Mouse (Mus musculus) liver, embryonic 15.5 days (tissue): ENCODE data around the gene Gpbar1. TPM values are rescaled to one million over a fixed set of nuclear protein-coding genes. Genes with fewer than 3 reads are reported as not detected.
A peak's percentile ranks its signal among the peaks of the same experiment; 100 is the strongest.

Source experiments
- ATAC-seq: fragments of 200-750 bp; cut with Nextera tagmentation; 2 replicates; pipeline ENCODE4 v1.8.0; 2017; ENCODE audit warnings: moderate number of reproducible peaks, mild to moderate bottlenecking, moderate library complexity; ENCODE audit not compliant: insufficient read depth
- H3K27ac ChIP-seq: fragments of 300-500 bp; sonication (generic); replicated peaks from 2 replicates; pipeline ENCODE4 v1.5.1; 2015; ENCODE audit warnings: mild to moderate bottlenecking, inconsistent platforms
- H3K27me3 ChIP-seq: fragments of 300-500 bp; sonication (generic); 2 replicates; pipeline ENCODE4 v1.6.1; 2015; ENCODE audit warnings: mild to moderate bottlenecking, inconsistent platforms
- H3K36me3 ChIP-seq: fragments of 300-500 bp; sonication (generic); replicated peaks from 2 replicates; pipeline ENCODE4 v1.6.1; 2015; ENCODE audit warnings: moderate library complexity, mild to moderate bottlenecking, inconsistent platforms
- H3K4me1 ChIP-seq: fragments of 300-500 bp; sonication (generic); replicated peaks from 2 replicates; pipeline ENCODE4 v1.6.1; 2015; ENCODE audit warnings: inconsistent platforms
- H3K4me2 ChIP-seq: fragments of 300-500 bp; sonication (generic); 2 replicates; pipeline ENCODE4 v1.6.1; 2015; ENCODE audit warnings: moderate library complexity, mild to moderate bottlenecking, inconsistent platforms
- H3K4me3 ChIP-seq: fragments of 300-500 bp; sonication (generic); replicated peaks from 2 replicates; pipeline ENCODE4 v1.5.1; 2015; ENCODE audit warnings: mild to moderate bottlenecking, inconsistent platforms
- H3K9ac ChIP-seq: fragments of 300-500 bp; sonication (generic); 2 replicates; pipeline ENCODE4 v1.6.1; 2015; ENCODE audit warnings: moderate library complexity, mild to moderate bottlenecking, inconsistent platforms
- H3K9me3 ChIP-seq: fragments of 300-500 bp; sonication (generic); replicated peaks from 2 replicates; pipeline ENCODE4 v1.6.1; 2016; ENCODE audit warnings: inconsistent platforms
- WGBS: fragments of 180-500 bp; shearing (Covaris S2); methylation state at CpG from one replicate; pipeline ENCODE4 v1.1.7; 2015; ENCODE audit warnings: mixed read lengths; ENCODE audit not compliant: insufficient replicate concordance; 5-methylcytosine and 5-hydroxymethylcytosine counted together
- polyA plus RNA-seq: library from polyadenylated mRNA; unstranded; fragments of >200 nt; fragmentation: Nextera tagmentation; extraction: Ambion mirVana; gene quantifications from 2 replicates; pipeline ENCODE4 v1.2.1, GENCODE M21; 2015

Gpbar1 gene
- polyA plus RNA-seq, 1 experiment from 2014 or later: 0.29 TPM

DNA sequence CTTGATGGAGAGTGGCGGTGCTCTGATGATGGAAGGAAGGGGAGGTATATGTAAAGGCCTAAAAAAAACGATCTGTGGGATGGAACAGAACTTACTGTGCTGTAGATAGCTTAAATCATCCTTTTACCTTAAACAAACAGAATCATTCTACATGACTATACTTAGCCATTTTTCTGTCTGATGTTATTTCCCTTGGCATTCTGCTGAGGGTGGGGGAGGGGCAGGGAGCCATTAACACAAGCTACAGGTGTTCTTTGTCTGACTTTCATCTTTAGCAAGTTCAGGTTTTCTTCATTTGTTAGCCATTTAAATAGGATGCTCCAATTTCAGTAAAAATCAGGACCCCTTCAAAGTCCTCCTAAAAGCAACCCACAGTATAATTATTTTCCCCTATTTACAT is 32.8 kb upstream of the Gpbar1 start:
- Histone ChIP-seq H3K4me3 (no peak overlapping the region), H3K9ac (no peak overlapping the region), H3K4me2 (no peak overlapping the region), H3K9me3 (no peaks in the 10 kb centered on the region), H3K4me1 (peaks cover 63% of the 10 kb centered on the region), H3K27ac (no peak overlapping the region), H3K27me3 (no peaks in the 10 kb centered on the region), H3K36me3 (peaks cover 38% of the 10 kb centered on the region)
- no peak for ATAC-seq
- 58% methylated on average over 2 of the region's 2 CpGs for WGBS

GRCm38 (mm10) chr1:74248799-74249198 is 29.6 kb upstream of the Gpbar1 start:
- H3K36me3 ChIP-seq: peaks cover 65% of the 10 kb centered on the region

DNA sequence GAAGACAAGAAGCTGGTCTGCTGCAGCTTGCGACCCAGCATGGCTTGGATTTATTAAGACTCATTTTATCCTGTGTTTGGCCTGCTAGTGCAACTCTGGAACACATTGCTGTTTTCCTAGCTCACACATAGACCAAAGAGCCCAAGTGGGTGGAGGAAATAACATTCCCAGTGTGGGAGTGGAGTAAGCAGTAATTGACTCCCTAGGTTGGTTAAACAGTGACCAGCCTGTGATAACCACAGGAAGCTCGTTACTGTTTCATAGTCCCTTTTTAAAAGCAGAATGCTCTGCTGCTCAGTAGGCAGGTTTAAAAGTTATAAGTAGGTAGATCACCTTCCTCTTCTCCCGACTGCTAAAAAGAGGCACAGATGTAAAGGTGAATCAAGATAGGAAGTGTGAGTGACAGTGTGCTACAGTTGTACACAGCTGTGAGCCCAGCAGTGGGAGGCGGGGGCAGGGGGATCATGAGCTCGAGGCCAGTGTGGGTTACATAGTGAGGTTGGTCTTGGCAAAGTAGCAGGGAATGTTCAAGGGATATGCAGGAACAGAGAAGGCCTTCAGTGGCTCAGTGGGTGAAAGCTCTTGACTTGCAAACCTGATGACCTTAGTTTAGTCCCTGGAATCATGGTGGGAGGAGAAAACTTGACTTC is 28.9 kb upstream of the Gpbar1 start:
- Histone ChIP-seq H3K36me3 (peaks cover 72% of the 10 kb centered on the region), H3K27ac (peak overlapping the region; percentile 82), H3K9ac (no peak overlapping the region), H3K4me1 (peaks cover 38% of the 10 kb centered on the region), H3K27me3 (no peaks in the 10 kb centered on the region), H3K9me3 (no peaks in the 10 kb centered on the region), H3K4me2 (peak overlapping the region; percentile 27; the same call in 1 of the 2 replicates), H3K4me3 (no peak overlapping the region)
- ATAC-seq: peak; percentile 70
- 41% methylated on average over 5 of the region's 5 CpGs for WGBS

More at GRCm38 (mm10) chr1:74248799-74249198, 29.6 kb upstream of the Gpbar1 start:
- Histone ChIP-seq H3K27ac (peak overlapping the region; percentile 82), H3K27me3 (no peaks in the 10 kb centered on the region), H3K9me3 (no peaks in the 10 kb centered on the region), H3K4me2 (no peak overlapping the region), H3K4me1 (peaks cover 44% of the 10 kb centered on the region), H3K4me3 (no peak overlapping the region), H3K9ac (no peak overlapping the region)
- ATAC-seq: peak; percentile 68
- 20% methylated on average over 1 of the region's 1 CpGs for WGBS

- 72% methylated on average over 4 of the region's 4 CpGs for WGBS
- H3K4me3 ChIP-seq: no peak overlapping the region
- no peak overlapping the region for H3K9ac ChIP-seq
- 0 out of 2 replicates have a peak overlapping the region, but pooled peaks have one; percentile 13 for H3K4me2 ChIP-seq
- H3K36me3 ChIP-seq: peaks cover 76% of the 10 kb centered on the region
- H3K4me1 ChIP-seq: peaks cover 34% of the 10 kb centered on the region
- no peaks in the 10 kb centered on the region for H3K27me3 ChIP-seq
- no peaks in the 10 kb centered on the region for H3K9me3 ChIP-seq
- peak overlapping the region; percentile 82 for H3K27ac ChIP-seq
- ATAC-seq: no peak
These were observed 28.3 kb upstream of the Gpbar1 start for GRCm38 (mm10) chr1:74250096-74250495.

DNA sequence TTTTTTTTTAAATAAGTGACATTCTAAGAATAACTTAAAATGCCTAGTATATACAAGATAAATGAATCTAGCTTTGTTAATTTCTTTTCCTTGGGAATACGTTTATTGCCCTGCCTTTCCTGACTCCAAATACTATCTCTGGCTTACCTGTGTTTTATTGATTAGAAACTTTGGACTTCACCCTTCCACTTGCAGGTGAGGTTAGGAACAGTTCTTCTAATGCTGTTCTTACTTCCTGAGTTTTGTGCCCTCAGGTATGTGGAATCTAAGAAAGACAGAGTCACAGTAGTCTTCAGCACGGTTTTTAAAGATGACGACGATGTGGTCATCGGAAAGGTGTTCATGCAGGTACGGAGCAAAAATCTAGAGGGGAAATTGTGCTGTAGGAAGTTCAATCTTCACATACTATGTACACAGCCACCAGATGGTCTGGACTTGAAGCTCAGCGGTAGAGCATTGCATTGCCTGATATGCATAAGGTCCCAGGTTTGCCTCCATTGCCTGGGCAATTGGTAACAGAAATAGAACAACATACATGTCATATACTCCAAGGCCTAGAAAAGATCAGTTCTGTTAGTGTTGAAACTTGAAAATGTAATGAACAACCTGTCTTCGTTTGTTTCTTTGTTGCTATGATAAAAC is 22.5 kb upstream of the Gpbar1 start:
- H3K4me2 ChIP-seq: no peak overlapping the region
- no peak for ATAC-seq
- H3K9me3 ChIP-seq: no peaks in the 10 kb centered on the region
- no peak overlapping the region for H3K9ac ChIP-seq
- no peak overlapping the region for H3K4me3 ChIP-seq
- no peaks in the 10 kb centered on the region for H3K27me3 ChIP-seq
- no peak overlapping the region for H3K27ac ChIP-seq
- no peaks in the 10 kb centered on the region for H3K4me1 ChIP-seq
- H3K36me3 ChIP-seq: peaks cover 89% of the 10 kb centered on the region
- WGBS: 88% methylated on average over 8 of the region's 8 CpGs

GRCm38 (mm10) chr1:74256782-74257181 is 21.6 kb upstream of the Gpbar1 start:
- Histone ChIP-seq H3K36me3 (peaks cover 89% of the 10 kb centered on the region), H3K4me3 (no peak overlapping the region), H3K9me3 (no peaks in the 10 kb centered on the region), H3K9ac (no peak overlapping the region), H3K4me2 (no peak overlapping the region), H3K27ac (no peak overlapping the region), H3K27me3 (no peaks in the 10 kb centered on the region), H3K4me1 (no peaks in the 10 kb centered on the region)
- 89% methylated on average over 4 of the region's 4 CpGs for WGBS
- no peak for ATAC-seq

- no peaks in the 10 kb centered on the region for H3K27me3 ChIP-seq
- no peak for ATAC-seq
- no peak overlapping the region for H3K4me2 ChIP-seq
- 74% methylated on average over 6 of the region's 6 CpGs for WGBS
- no peaks in the 10 kb centered on the region for H3K4me1 ChIP-seq
- no peak overlapping the region for H3K4me3 ChIP-seq
- no peaks in the 10 kb centered on the region for H3K9me3 ChIP-seq
- H3K36me3 ChIP-seq: peaks cover 94% of the 10 kb centered on the region
- H3K9ac ChIP-seq: no peak overlapping the region
- H3K27ac ChIP-seq: no peak overlapping the region
These were observed 15.8 kb upstream of the Gpbar1 start for GRCm38 (mm10) chr1:74262510-74262909.

- peaks cover 53% of the 10 kb centered on the region for H3K36me3 ChIP-seq
- H3K9me3 ChIP-seq: no peaks in the 10 kb centered on the region
- WGBS: 72% methylated on average over 8 of the region's 8 CpGs
- H3K4me2 ChIP-seq: no peak overlapping the region
- no peak overlapping the region for H3K9ac ChIP-seq
- H3K27me3 ChIP-seq: no peaks in the 10 kb centered on the region
- H3K27ac ChIP-seq: no peak overlapping the region
- no peaks in the 10 kb centered on the region; the same call in 1 of the 2 replicates for H3K4me1 ChIP-seq
- no peak overlapping the region for H3K4me3 ChIP-seq
- no peak for ATAC-seq
These were observed 9.6 kb upstream of the Gpbar1 start for GRCm38 (mm10) chr1:74268750-74269149.

DNA sequence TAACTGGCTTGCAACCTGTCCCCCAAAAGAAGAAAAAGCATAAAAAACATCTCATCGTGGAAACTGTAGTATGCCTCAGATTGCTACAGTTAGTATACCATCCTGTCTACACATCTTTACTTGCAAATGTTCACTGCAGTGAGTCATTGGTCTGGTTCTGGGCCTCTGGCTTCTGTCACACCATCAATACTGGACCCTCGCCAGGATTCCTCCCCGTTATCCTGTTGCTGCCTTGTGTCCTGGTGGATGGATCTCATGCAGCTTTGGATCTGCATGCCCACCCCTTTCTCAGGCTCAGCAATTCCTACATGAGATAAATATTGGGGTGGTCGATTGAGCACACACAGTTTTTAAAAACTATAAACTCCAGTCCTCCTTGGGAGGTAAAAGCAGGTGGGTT is 6.7 kb upstream of the Gpbar1 start:
- Histone ChIP-seq H3K4me2 (no peak overlapping the region), H3K4me1 (no peaks in the 10 kb centered on the region; the same call in 1 of the 2 replicates), H3K36me3 (peaks cover 24% of the 10 kb centered on the region), H3K27me3 (peaks cover 10% of the 10 kb centered on the region; the same call in 1 of the 2 replicates), H3K9ac (no peak overlapping the region), H3K4me3 (no peak overlapping the region), H3K27ac (no peak overlapping the region), H3K9me3 (no peaks in the 10 kb centered on the region)
- no peak for ATAC-seq
- 63% methylated on average over 4 of the region's 4 CpGs for WGBS

DNA sequence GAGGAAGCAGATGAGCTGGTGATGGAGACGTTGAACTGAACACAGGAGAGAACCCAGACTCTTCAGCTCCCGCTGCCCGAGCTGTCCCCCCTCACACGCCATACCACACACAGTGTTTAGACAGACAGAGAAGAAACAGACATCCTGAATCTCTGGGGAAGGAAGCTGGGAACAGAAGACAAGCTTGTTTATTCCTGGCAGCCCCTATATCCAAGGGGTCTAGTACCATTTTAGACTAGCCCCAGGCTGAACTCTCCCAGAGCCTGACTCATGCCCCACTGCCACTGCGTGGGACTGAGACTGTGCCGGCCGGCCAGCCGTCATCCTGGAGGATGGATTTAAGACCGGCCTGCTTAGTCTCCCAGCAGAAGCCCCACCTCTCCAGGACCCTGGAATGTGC is 3.3 kb upstream of the Gpbar1 start:
- H3K27me3 ChIP-seq: peaks cover 16% of the 10 kb centered on the region
- no peak overlapping the region for H3K4me3 ChIP-seq
- peaks cover 9% of the 10 kb centered on the region; the same call in 1 of the 2 replicates for H3K36me3 ChIP-seq
- no peak overlapping the region for H3K9ac ChIP-seq
- no peak overlapping the region for H3K27ac ChIP-seq
- H3K4me2 ChIP-seq: no peak overlapping the region
- WGBS: 16% methylated on average over 9 of the region's 9 CpGs
- H3K4me1 ChIP-seq: no peaks in the 10 kb centered on the region; the same call in 1 of the 2 replicates
- ATAC-seq: peak; percentile 22; the same call in 1 of the 2 replicates
- H3K9me3 ChIP-seq: no peaks in the 10 kb centered on the region

- H3K4me3 ChIP-seq: no peak overlapping the region
- ATAC-seq: no peak
- H3K4me1 ChIP-seq: peaks cover 12% of the 10 kb centered on the region
- H3K9ac ChIP-seq: no peak overlapping the region
- peaks cover 29% of the 10 kb centered on the region for H3K36me3 ChIP-seq
- WGBS: 60% methylated on average over 6 of the region's 6 CpGs
- H3K27ac ChIP-seq: no peak overlapping the region
- H3K27me3 ChIP-seq: peaks cover 16% of the 10 kb centered on the region
- no peak overlapping the region for H3K4me2 ChIP-seq
- H3K9me3 ChIP-seq: no peaks in the 10 kb centered on the region
These were observed 1.3 kb upstream of the Gpbar1 start for GRCm38 (mm10) chr1:74277041-74277440.
